Mouse (Mus musculus): ENCODE results near the gene Nebl. TPM values are rescaled to one million over a fixed set of nuclear protein-coding genes. Genes with fewer than 3 reads are reported as not detected.

Nebl gene
- total RNA-seq, 2 experiments from 2014 or later, result 99.3 to 101 TPM

DNA sequence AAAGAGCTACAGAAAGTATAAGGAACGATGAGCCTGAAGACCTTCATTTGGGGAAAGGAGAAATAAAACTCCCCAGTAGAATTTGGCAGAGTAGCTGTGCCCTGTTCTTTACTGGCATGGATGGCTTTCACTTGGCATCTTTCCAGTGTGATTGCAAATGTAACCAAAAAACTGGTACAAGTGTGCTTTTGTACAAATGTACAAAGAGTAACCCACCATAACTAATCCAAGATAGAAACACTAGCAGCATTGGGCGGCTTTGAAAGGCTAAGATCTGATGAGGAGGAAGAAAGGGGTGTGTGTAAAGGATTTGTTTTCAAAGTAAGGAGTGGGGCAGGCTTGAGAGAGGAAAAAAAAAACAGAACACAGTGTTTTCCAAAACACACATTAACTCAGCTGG lies 21.2 kb downstream of the Nebl start:
- peak in 1 of 2 experiments; percentile 35 for DNase-seq (ENCODE audit: low spot score in 2 of 2)

DNA sequence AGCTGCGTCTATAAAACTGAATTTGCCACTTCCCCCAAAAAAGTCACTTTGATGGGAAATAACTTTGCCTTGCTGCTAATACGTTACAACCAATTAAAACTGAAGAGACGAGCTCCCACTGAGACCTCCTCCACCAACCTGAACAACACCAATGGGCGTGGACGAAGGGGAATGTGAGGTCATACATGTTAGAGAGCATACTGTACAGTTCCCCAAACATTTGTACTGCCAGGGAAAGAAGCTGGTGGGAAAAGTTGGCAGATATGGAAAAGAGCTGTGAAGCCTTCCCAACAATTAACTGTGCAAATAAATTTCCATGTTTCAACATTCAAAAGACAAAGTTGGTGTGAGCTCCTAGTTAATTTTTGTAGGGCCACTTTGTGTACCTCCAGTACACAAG lies 25.3 kb downstream of the Nebl start:
- DNase-seq (ENCODE audit: low spot score in 2 of 2), result no peak

DNA sequence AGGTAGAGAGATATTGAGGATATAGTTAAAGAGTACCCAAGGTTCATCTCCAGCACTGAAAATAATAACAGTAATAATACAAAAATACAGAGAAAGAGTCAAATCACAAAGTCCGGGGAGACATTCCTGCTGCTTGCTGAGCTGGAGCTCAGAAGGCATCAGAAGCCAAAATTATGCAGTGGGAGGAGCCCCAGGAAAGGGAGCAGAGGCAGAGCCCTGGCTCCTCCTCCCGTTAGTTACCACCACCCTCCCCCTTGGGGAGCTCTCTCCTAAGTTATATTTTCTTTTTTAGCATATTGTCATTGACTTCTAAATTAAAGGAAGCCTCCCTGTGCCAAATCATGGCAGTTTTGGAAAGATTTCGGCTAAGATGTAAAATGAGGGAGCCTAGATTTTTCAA lies 25.8 kb downstream of the Nebl start:
- DNase-seq (ENCODE audit: low spot score in 2 of 2), result no peak

DNA sequence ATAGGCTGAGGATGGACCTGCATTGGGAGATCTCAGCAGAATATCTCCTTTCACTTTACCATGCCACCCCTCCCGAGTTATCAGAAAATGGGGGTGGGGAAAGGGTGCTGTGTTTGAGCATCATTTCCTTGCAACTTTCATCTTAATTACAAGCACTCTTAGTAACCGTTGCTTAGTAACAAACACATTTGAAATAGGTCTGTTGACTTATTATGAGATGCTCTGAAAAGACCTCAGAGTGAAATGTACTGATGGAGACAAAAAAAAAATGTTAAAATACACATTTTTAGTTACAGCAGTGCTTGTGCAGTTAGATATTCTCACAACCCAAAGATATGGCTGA lies 28.1 kb downstream of the Nebl start:
- no peak for DNase-seq (ENCODE audit: low spot score in 2 of 2)

DNA sequence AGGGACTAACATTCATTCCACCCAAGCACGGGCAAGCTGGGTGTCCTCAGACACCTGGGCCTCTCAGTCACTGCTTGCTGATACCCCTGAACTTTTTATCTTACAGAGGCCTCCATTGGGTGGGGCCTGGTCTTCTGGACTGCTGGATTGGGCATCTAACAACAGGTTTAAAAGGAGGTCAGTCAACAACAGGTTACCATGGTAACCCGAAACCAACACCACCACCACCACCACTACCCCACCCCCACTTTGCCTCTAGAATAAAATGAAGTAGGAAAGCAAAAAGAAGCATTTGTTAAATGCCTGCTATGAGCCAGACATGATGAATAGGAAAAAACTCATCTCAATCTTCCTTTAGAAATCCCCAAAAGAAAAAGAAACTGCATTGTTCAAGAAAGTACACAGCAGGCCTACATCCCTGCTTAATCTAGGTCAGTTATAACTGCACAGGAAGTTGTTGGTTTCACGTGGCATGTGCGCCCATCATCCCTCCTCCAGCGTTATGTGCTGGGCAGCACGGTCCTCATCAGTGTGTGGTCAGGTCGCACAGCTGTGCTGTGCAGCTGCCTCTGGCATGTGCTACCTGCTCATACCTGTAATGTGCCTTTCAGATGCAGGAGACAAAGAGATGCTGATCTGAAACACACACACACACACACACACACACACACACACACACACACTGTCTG lies 28.6 kb downstream of the Nebl start:
- no peak for DNase-seq (ENCODE audit: low spot score in 2 of 2)

DNA sequence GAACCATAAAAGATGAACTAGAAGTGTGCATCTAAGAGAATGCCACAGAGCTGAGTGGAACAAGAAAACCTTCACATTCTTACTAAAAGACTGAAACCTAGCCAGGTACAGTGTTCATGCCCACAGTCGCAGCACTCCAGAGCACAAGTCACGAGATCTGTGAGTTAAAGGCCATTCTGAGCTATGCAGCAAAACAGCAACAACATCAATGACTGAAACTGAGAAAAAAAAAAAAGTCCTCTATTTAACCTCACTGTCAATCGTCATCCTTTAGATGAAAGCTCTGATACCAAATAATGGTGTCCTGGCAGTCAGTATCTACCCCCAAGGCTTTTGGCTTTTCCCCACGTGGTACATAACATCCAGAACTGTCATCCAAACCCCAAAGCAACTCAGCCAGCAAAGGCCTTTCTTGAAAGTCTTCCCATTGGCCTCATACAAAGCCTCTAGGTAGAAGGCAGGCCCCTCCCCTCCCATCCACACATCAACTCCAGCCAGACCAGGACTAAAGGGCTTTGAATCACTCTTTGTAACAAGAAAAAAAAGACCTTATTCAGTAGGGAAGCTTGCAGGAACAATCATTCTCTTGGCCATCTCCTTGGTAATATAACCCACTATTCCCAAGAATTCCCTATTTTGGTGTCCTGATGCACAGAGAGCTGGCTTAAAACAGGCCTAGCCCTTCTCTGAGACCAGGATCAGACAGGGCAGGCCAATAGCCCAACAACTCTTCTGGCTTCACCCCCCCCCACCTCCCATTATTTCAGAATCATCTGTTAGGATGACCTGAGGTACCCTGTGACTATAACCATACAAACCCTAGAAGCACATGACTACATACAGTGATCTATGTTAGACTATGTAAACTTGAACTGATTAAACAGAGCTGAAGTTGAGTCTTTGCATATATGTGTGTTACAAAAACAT lies 32.8 kb downstream of the Nebl start:
- no peak for DNase-seq (ENCODE audit: low spot score in 2 of 2)

DNA sequence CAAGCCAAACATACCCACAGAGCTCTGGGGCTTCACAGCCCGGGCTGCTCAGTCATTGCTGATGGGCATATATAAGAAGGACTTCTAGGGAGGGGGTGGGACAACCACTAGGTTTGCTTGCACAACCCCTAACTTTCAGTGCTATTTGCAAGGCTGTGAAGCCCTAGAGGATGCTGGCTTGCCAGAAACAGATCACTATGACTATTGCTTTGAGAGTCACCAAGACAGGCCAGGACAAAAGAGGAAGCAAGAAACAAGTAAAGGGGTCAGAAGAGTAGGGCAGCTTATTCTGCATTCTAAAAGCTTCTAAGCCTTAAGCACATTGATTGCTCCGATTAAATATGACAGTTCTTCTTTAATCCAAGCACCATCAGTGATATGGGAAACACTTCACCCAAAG lies 38.3 kb downstream of the Nebl start:
- no peak for DNase-seq (ENCODE audit: low spot score in 2 of 2)

DNA sequence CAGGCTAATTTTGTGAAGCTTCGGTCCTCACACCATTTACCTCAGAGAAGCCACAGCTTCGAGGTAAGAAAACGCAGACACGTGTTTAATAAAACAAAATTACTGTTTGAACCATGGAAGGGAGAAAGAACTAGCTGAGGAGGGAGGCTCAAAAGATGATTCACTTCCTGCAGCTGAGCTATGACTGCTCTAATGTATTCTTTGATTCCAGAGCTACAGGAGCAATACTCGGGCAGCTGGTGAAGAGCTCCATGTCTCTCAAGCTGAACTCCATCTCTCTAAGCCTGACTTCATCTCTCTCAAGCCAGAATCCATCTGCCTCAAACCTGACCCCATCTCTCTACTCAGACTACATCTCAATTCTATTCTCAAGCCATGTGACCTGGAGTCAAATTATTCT lies 41.0 kb downstream of the Nebl start:
- DNase-seq (ENCODE audit: low spot score in 2 of 2), result no peak

DNA sequence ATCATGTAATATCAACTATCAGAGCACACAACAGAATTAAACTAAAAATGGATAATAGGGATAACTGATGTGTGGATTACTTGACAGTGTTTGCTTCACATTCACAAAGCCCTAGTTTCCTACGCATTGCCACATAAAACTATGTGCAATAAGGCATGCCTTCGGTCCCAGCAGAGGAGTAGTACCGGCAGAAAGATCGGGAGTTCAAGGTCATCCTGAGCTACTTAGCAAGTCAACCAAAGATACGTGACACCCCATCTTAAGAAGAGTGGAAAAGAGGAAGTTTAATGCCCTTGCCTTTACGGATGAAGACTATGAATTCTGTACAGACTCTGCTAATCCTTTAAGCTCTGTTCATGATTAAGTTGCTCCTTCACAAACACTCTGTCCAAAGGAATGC lies 44.1 kb downstream of the Nebl start:
- DNase-seq (ENCODE audit: low spot score in 2 of 2), result no peak

DNA sequence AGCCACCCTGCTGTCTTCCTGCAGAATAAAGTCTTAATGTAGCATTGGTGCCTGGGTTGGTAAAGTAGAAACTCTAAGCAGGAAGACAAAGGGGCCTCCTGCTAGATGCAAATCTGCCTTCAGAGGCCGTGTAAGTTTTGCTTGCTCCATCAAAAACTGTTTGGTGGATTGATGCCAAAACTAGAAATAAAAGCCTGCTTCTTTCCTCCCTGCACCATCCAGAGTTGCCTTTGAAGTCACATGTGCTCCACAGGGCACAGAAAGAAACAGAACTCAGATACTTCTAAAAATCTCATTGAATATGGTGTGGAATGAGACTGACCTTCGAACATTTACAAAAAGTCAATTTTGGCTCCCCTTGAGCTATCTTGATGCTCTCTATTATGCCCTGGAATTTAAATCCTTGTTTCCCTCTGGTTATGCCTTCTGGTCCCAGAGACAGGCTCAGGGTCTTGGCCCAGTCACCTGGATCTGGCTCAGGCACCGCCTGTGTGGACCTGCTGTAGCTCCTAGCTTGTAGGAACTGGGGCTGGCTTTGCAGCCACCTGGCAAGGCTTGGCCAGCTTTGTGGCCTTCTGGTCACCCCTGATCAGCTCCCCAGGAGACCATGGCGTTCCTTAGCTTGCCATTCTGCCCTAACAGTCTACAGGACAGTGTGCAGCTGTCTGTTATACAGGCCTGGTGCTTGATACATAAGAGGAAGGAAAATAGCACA lies 47.8 kb downstream of the Nebl start:
- DNase-seq (ENCODE audit: low spot score in 2 of 2), result no peak

DNA sequence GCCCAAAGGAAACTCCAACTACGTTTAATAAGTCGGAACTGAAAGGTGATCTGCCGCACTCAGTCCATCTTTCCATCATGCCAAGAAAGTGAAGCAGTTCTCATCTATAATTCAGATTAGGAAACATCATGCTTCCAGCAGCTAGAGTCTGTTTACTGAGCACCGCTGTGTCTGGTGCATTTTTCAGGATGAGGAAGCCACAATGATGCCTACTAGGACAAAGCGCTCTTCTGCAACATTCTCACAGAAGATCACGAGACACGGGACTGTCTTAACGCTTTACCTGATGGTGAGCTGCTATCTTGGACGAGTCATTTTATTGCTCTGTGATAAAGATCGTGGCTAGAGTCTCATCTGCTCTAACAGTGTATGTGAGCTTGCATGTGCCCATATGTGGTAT lies 59.1 kb downstream of the Nebl start:
- no peak for DNase-seq (ENCODE audit: low spot score in 2 of 2)

DNA sequence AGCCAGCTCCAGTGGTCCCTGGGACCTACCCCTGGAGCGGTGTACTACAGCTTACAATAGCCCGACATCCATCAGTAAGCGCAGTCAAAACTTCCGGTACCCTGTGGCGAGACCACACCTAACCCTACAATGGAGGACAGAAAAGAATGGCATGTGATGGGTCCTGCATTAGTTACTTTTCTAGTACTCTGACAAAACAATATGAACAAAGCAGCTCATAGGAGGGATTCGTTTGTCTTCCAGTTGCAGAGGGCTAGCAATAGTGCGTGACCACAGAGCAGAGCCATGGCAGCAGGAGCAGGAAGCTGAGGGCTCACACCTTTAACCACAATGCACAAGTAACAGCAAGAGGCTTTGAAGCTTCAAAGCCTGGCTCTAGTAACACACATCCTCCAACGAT lies 59.7 kb downstream of the Nebl start:
- no peak for DNase-seq (ENCODE audit: low spot score in 2 of 2)

DNA sequence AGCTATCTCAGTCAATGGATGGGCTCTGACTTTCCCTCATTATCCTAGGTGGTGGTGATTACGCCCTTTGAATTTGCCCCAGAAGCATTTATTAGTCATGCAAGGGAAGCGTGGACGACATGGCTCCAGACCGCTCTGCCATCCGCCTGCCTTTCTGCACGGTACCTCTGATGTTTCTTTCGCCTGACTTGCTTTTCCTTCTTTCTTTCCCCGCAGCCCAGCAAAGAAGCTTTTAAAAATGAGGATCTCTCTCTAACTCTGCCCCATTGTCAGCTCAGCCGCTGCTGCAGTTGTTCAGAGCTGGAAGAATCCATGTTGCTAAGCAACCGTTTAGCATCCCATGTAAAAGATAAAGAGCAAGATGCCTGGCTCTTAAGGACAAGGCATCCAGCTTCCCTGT lies 61.3 kb downstream of the Nebl start:
- peak in 1 of 2 experiments; percentile 31 for DNase-seq (ENCODE audit: low spot score in 2 of 2)

DNA sequence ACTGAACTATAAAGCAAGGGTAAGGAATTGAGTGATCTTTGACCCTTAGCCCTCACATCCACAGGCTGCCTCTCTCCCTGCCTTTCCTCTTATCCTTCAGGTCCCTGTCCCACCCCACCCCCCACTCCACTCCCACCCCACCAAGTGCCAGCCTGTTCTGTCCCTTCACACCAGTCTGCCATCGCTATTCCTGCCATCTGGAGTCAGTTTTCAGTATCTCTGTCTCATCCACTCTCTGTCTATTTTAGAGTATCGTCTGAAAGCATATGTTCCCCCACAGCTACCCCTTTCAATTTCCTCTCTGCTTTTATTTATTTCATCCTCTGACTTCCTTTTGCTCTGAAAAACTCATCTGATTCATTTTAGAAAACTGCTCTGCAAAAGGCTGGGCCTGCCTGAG lies 62.3 kb downstream of the Nebl start:
- DNase-seq (ENCODE audit: low spot score in 2 of 2), result peak in 1 of 2 experiments; percentile 17

DNA sequence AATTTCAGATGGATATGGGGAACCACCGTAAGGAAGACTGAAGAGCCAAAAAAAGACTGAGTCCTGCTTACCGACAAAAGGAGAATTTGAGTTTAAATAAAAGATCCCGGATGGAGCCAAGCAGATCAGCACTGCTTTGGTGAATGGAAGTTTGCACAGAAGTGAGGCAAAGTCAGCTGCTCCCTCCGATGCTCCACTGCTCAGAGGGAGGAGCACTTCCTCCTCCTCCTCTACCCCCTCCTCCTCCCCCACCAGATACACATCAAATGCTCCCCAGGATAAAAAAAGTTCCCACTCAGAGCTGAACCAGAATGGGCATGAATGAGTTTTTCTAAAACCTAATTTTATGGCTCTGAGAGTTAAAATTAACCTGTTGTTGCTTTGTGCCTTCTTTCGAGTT lies 73.1 kb downstream of the Nebl start:
- DNase-seq (ENCODE audit: low spot score in 2 of 2), result no peak

DNA sequence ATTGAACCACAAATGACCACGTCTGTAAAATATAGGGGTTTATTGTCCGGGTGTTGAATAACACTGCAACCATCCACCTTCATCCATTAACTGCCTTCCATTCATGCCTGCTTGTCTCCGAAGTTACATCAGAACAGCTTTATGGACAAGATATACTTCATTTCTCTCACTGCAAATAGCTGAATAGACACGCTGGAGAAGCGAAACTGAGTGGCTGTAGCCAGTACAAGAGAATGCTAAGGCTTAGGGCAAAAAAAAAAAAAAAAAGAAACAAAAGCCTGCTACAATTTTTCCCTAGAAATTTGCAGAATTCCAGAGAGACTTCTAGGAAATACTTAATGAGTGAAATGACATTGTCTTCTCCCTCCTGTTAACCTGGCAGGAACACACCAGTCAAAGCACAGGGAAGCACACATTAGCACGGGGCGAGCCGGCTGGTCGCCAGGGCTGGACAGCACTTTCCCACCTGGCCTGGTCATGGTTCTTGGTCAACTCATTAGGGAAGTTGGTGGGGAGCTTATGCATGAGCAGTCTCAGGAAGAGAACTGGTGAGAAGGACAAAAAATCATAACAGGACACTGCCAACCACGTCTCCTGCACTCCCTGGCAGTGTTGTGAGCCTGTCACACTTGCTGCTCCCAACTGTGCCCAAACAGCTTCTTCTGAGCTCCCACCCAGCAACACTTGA lies 81.0 kb downstream of the Nebl start:
- DNase-seq (ENCODE audit: low spot score in 2 of 2), result no peak

DNA sequence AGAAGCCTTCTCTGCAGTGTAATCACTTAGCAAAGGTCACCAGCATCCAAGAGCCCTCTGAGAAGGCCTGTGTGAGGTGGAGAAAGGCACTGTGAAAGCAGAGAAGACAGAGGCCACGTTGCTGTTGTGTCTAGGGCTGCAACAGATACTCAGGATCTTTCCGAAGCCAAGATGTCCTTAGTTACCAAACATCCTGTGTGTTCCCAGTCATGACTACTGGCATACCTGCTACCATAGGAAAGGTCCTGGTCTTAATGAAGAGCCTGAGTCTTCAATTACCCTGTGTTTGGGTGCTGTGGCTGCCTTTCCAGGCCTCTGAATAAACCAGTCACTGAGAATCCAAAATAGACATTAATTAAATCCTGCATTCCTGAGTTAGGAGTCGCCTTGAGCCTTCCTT lies 81.5 kb downstream of the Nebl start:
- DNase-seq (ENCODE audit: low spot score in 2 of 2), result no peak

DNA sequence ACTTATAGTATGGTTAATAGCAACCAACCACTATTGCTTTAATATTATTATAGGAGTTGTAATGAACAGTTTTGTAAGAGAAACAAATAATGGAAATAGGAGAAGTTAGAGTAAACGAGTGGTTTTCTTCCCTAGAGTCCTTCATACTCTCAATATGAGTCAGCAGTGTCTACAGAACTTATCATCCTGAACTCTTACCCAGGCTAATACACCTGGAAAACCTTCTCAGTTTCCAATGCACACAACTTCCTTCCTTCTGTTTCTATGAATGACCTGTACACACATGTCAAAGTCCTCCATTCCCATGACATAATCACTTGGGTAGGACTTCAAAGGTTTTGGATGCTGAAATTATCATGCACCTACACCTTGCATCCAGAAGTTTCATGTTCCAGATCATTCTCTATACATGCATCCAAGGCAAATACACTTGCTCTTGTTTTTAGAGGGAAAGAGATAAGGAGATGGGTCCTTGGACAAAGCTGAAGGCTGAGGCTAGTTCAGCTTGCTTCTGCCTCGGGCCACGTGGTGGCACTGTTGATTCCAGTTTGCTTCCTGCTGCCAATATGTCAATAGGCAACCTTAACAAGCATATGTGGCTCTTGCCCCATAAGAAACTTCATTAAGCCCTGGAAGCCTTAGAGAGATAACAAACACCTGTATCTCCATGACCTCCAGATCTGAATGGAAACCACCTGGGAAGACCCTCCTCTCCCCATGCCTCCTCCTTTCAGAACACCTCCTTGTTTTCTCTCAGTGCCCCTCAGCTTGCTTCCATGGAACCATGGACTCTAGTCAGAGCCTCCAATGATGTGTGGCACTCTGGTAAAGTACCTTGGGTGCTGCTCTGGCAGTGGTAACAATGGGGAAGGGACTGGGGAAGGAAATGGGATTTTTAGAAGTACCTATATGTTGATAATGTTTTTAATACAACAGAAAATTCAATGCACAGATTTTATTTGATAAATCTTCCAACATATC lies 86.7 kb downstream of the Nebl start:
- DNase-seq (ENCODE audit: low spot score in 2 of 2), result peak; percentile 66 to 75

DNA sequence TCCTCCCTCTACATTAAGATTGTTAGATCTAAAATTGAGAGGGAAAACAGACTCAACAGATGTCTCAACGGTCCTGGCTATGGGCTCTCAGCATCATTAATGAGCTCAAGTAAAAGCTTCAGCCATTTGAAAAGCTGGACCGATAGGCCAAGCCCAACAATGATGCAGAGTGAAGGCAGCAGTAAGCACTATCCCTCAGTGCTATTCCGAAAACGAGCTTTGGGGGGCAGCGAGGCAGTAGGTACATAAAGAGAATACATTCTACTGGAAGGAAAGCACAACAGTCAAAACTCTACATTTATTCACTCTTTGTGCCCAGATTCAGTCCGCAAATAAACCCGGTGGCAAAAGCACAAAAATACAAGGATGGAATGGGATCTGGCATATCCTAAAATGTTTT lies 87.4 kb downstream of the Nebl start:
- no peak for DNase-seq (ENCODE audit: low spot score in 2 of 2)

DNA sequence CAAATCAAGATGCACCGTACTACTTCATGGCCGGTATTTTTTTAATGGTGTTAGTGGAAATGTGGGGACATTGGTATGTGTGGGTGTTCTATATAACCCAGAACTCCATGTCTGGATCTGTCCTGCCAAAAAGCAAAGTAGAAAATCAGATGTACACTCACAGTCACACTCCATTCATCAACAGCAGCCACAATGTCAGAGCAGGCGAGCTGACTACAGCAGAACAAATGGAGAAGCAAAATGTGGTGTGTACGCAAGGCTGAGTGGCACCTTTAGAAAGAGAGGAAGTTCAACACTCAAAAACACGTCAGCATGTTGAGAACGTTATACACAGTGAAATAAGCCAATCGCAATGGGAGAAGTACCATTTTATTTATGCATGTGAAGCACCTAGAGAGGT lies 88.5 kb downstream of the Nebl start:
- no peak for DNase-seq (ENCODE audit: low spot score in 2 of 2)
